ENCODE assay signal across 9 mouse cellular contexts in the genomic region with DNA sequence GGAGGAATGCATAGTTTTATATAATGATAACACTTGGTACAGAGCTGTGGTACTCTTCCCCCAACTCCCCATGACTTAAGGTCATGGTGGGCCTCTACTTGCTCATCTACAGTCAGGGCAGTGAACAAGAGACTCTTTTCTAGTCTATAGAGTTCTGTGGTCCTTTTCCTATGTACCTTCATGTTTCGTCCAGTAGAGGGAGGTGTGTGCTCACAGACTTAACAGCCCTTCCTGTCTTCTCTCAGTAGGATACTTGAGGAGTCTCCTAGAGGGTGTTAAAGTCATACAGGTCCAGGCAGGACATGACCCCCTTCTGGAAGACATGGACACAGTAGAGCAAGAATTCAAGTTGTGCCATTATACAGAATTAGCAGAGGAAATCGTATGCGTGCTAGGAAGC.
A peak's percentile ranks its signal among the peaks of the same experiment; 100 is the strongest.
DNase-seq lines count a peak whose midpoint lies in the region; ATAC-seq and TF ChIP-seq lines count a peak whose summit lies in the region.
"Had no signal": no experiment of that assay in that cellular context is flagged by ENCODE, and none has a peak within 500 bp of the region (broad histone marks: within the 10 kb centered on the region; RNA-seq: fewer than 3 reads in every experiment).

No protein-coding gene starts in this region.

- H3K9ac ChIP-seq in heart, embryonic 16.5 days (ENCODE audit: low read length) = no peak overlapping the region
- H3K9ac ChIP-seq in limb, embryonic 13.5 days = no peak overlapping the region
- H3K9ac ChIP-seq: embryonic facial prominence, embryonic 13.5 days had no signal

- no peak overlapping the region for H3K4me2 ChIP-seq in heart, embryonic 16.5 days (ENCODE audit: low read depth, low read length)
- no peak overlapping the region for H3K4me2 ChIP-seq in limb, embryonic 13.5 days (replicated peaks)
- H3K4me2 ChIP-seq: embryonic facial prominence, embryonic 13.5 days had no signal

- peak; percentile 37; the same call in 1 of the 2 replicates for ATAC-seq in heart, embryonic 16.5 days (replicated peaks; ENCODE audit: extremely low read depth, insufficient read depth, low FRiP score)
- peak; percentile 28; the same call in 1 of the 2 replicates for ATAC-seq in limb, embryonic 13.5 days (ENCODE audit: low FRiP score, low read depth)

- H3K4me1 ChIP-seq in heart, embryonic 16.5 days (ENCODE audit: control insufficient read depth, insufficient read depth, low read length) = no peaks in the 10 kb centered on the region
- no peaks in the 10 kb centered on the region for H3K4me1 ChIP-seq in limb, embryonic 13.5 days
- H3K4me1 ChIP-seq: embryonic facial prominence, embryonic 13.5 days had no signal

- H3K36me3 ChIP-seq in heart, embryonic 16.5 days (ENCODE audit: control insufficient read depth, insufficient read depth) = no peaks in the 10 kb centered on the region
- no peaks in the 10 kb centered on the region for H3K36me3 ChIP-seq in limb, embryonic 13.5 days
- H3K36me3 ChIP-seq: embryonic facial prominence, embryonic 13.5 days had no signal

- no peak overlapping the region for H3K4me3 ChIP-seq in left cerebral cortex, adult 2 months
- no peak overlapping the region for H3K4me3 ChIP-seq in heart, embryonic 16.5 days (ENCODE audit: low read length)
- H3K4me3 ChIP-seq in limb, embryonic 13.5 days = no peak overlapping the region
- H3K4me3 ChIP-seq: embryonic facial prominence, embryonic 13.5 days had no signal

- intact Hi-C loops in left cerebral cortex, adult 2 months (cut with DNase I) = loop anchor here (2.0 to 10.0 kb wide), 3 partner anchors 40 to 434 kb away; partner anchors contain the start of gene Scg5
- intact Hi-C loops in left cerebral cortex, postnatal 10 days (cut with DNase I) = loop anchor here (2.0 to 5.0 kb wide), 3 partner anchors 41 to 78 kb away; partner anchors contain the start of gene Fmn1

- peak in 1 of 2 experiments; percentile 20 for DNase-seq in left cerebral cortex, adult 2 months (ENCODE audit: extremely low spot score in 1 of 2, low spot score in 2 of 2)
- no peak for DNase-seq in left cerebral cortex, adult 18-20 months (ENCODE audit: low spot score in 2 of 2)
- peak; percentile 52 for DNase-seq in ZHBTc4 (ENCODE audit: low read depth, low spot score)
- peak; percentile 71 for DNase-seq in retina, embryonic 14.5 days (ENCODE audit: low spot score)
- DNase-seq in cerebellum, postnatal 25 days = no peak
- DNase-seq in left cerebral cortex, postnatal 10 days (ENCODE audit: extremely low spot score in 1 of 2, low spot score in 2 of 2) = no peak

- 48% methylated on average over 3 of the region's 3 CpGs for WGBS in heart, embryonic 16.5 days
- WGBS in limb, embryonic 13.5 days = 45% methylated on average over 3 of the region's 3 CpGs

- TF ChIP-seq CTCF in left cerebral cortex, adult 2 months (IDR thresholded peaks at IDR 0.05) = peak; percentile 80

- H3K27ac ChIP-seq in left cerebral cortex, adult 2 months = no peak overlapping the region
- H3K27ac ChIP-seq in heart, embryonic 16.5 days (ENCODE audit: low read length) = no peak overlapping the region
- H3K27ac ChIP-seq in limb, embryonic 13.5 days = no peak overlapping the region
- H3K27ac ChIP-seq: embryonic facial prominence, embryonic 13.5 days had no signal

- H3K9me3 ChIP-seq in heart, embryonic 16.5 days (replicated peaks; ENCODE audit: control insufficient read depth, low read length) = no peaks in the 10 kb centered on the region
- H3K9me3 ChIP-seq in limb, embryonic 13.5 days = no peaks in the 10 kb centered on the region
- H3K9me3 ChIP-seq: embryonic facial prominence, embryonic 13.5 days had no signal

- no peaks in the 10 kb centered on the region for H3K27me3 ChIP-seq in heart, embryonic 16.5 days (ENCODE audit: control insufficient read depth, insufficient read depth, low read length)
- H3K27me3 ChIP-seq in limb, embryonic 13.5 days = no peaks in the 10 kb centered on the region

Comparison
In these comparisons a context has a peak if more than half of its experiments do, and no peak if none do; other contexts are left out.
1. DNase-seq: peak in ZHBTc4 (single experiment) and retina, embryonic 14.5 days (single experiment); none in left cerebral cortex, adult 18-20 months (0 of 2), cerebellum, postnatal 25 days (0 of 2) and left cerebral cortex, postnatal 10 days (0 of 2).